Mouse (Mus musculus) CD4-positive naive resting alpha-beta T cell, adult 76 days (primary cell): ENCODE results near the gene Suds3. TPM values are rescaled to one million over a fixed set of nuclear protein-coding genes. Genes with fewer than 3 reads are reported as not detected.

Experiments used
- total RNA-seq: library from RNA; stranded (reverse); gene quantifications from one replicate; pipeline ENCODE4 v1.2.4, GENCODE M21; 2023

Suds3 gene
- total RNA-seq = 80.3 TPM

DNA sequence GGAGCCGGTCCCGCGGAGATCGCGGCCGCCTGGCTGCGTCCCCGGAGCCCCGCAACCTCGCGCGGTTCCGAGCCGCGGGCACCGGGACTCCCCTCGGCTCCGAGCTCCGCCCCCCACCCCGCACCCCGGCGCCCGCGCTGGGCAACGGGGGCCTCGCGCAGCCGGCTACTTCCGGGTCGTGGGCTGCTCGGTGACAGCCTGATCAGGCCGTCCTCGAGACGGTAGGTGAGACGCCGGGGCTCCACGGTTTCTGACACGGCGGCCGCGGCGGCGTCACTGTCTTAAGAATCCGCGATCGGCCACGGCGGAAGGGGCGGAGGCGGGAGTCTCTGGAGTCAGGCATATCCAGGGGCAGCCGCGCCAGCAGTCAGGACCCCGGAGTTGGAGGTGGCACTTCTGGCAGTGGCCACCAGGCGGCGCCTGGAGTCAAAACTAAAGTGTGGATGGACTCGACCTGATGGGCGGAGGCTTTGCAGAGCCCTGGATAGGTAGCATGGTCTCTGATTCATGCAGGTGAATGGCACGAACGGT is at the start of gene Suds3:
Suds3 (minus strand) TSS at position 278 of the 531 bp plus-strand sequence.

DNA sequence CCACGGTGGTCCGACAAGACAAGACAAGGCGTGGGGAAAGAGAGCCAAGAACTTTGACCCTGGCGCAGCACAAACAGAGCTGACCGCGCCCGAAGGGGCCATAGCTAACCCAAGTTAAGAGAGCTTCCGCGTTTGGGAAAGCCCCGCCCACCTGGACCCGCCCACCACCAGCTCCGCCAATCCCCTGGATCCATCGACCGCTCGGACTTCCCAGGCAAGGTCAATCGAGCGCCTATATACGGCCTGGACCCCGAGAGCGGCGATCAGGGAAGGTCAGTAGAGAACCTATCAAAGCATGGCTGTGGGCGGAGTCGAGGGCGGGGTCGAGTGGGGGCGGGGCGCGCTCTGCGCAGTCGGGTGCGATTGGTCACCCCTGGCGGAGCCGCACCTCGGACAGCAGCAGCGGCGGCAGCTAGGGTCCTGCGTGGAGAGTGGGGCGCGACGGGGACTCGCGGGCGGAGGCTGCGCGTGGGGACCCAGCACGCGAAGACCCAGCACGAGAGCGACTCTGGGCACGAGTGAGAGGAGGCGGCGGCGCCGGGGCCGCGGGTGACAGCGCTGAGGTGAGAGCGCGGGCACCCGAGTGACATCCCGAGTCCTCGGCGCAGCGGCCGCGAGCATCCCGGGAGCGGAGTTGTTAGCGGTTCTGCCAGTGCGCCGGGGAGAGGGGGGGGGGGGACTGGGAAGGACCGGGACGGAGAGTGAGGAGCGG is 4.0 kb upstream of the Suds3 start, which contains the start of gene Taok3:
Taok3 (plus strand) TSS at position 353 of the 712 bp plus-strand sequence.

Other genes with a start within 250 kb of the Suds3 start
- gene Taok3, start 4.0 kb upstream of the Suds3 start, total RNA-seq = 97.4 TPM
- 95.9 TPM for gene Pebp1, start 171.5 kb upstream of the Suds3 start, total RNA-seq
- not detected for gene Vsig10, start 203.0 kb upstream of the Suds3 start, total RNA-seq
- 35.8 TPM for gene Wsb2, start 241.2 kb upstream of the Suds3 start, total RNA-seq